In the genomic region with DNA sequence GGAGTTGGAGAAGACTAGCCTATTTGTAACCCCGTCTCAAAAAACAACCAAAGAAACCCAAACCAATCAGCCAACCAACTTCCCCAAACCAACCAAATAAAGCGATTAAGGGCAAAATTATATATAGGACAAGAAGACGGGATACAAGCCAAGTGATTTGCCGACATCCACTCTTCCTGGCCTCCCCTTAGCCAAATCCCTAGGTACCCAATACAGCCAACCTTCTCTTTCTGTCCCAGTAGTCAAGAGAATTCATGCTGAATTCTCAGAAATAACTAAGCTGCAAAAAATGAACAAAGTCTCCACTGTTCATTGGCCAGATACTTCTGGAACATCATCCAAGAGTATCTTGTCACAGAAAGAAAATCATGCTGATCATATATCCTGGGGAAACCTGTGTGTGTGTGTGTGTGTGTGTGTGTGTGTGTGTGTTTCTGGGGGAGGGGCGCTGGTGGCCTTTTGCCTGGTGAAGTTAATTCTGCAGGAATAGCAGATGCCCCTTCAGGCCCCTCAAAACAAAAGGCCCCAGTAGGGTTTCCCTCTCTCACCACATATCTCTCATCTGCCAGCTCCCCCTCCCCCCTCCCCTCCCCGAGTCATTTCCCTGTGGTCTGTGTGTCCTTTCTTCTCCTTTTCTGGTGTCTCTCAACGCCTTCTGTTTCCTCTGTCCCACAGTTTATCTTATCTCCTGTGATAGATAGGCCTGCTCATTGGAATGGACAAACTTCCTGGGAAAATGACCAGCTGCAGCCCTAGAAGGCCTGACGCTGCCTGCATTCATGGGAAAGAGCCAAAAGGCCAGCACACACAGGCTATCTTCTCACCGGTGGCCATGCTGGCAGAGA, we compare ENCODE assay signal across 9 mouse cellular contexts. TPM values are rescaled to one million over a fixed set of nuclear protein-coding genes. Genes with fewer than 3 reads are reported as not detected.
A peak's percentile ranks its signal among the peaks of the same experiment; 100 is the strongest.
DNase-seq lines count a peak whose midpoint lies in the region; ATAC-seq lines count a peak whose summit lies in the region.
"Had no signal": no experiment of that assay in that cellular context is flagged by ENCODE, and none has a peak within 500 bp of the region (broad histone marks: within the 10 kb centered on the region; RNA-seq: fewer than 3 reads in every experiment).

No protein-coding gene starts in this region.

- DNase-seq in CD4-positive helper T cell, adult 2 months (ENCODE audit: low read depth, low spot score), result peak; percentile 21
- peak; percentile 64 for DNase-seq in embryo, embryonic 9.5 days (ENCODE audit: extremely low spot score)
- DNase-seq in right cerebral cortex, adult 18-20 months, result no peak
- DNase-seq in kidney, adult 18-20 months, result no peak
- DNase-seq in cerebellum, adult 9-10 months, result no peak

- no peak overlapping the region for H3K4me3 ChIP-seq in hindbrain, embryonic 15.5 days
- H3K4me3 ChIP-seq in midbrain, embryonic 12.5 days, result no peak overlapping the region
- no peak overlapping the region for H3K4me3 ChIP-seq in forebrain, embryonic 16.5 days (replicated peaks; ENCODE audit: low read length)

- H3K4me2 ChIP-seq in hindbrain, embryonic 15.5 days, result no peak overlapping the region
- no peak overlapping the region for H3K4me2 ChIP-seq in midbrain, embryonic 12.5 days (replicated peaks)
- H3K4me2 ChIP-seq in forebrain, embryonic 16.5 days (ENCODE audit: low read length), result no peak overlapping the region

- H3K27ac ChIP-seq in hindbrain, embryonic 15.5 days (replicated peaks), result no peak overlapping the region
- no peak overlapping the region for H3K27ac ChIP-seq in midbrain, embryonic 12.5 days (replicated peaks)
- no peak overlapping the region for H3K27ac ChIP-seq in forebrain, embryonic 16.5 days (ENCODE audit: low read length)

- 0 out of 2 replicates have a peak, but pooled peaks have one; percentile 48 for ATAC-seq in hindbrain, embryonic 15.5 days (ENCODE audit: low FRiP score, low read depth)
- peak; percentile 41; the same call in 1 of the 2 replicates for ATAC-seq in midbrain, embryonic 12.5 days (ENCODE audit: low FRiP score, low read depth)
- ATAC-seq in forebrain, embryonic 16.5 days, result no peak

- H3K27me3 ChIP-seq in hindbrain, embryonic 15.5 days, result no peaks in the 10 kb centered on the region
- no peaks in the 10 kb centered on the region for H3K27me3 ChIP-seq in midbrain, embryonic 12.5 days
- no peaks in the 10 kb centered on the region for H3K27me3 ChIP-seq in forebrain, embryonic 16.5 days (replicated peaks; ENCODE audit: control insufficient read depth, insufficient read depth, low read length)

- no peaks in the 10 kb centered on the region for H3K9me3 ChIP-seq in hindbrain, embryonic 15.5 days
- H3K9me3 ChIP-seq in midbrain, embryonic 12.5 days, result no peaks in the 10 kb centered on the region
- no peaks in the 10 kb centered on the region for H3K9me3 ChIP-seq in forebrain, embryonic 16.5 days (ENCODE audit: control insufficient read depth, low read length)

- 43% methylated on average over 9 of the region's 9 CpGs for WGBS in hindbrain, embryonic 15.5 days
- WGBS in midbrain, embryonic 12.5 days, result 51% methylated on average over 8 of the region's 9 CpGs
- 65% methylated on average over 9 of the region's 9 CpGs for WGBS in forebrain, embryonic 16.5 days

- H3K4me1 ChIP-seq in hindbrain, embryonic 15.5 days (replicated peaks), result peaks cover 11% of the 10 kb centered on the region
- peaks cover 12% of the 10 kb centered on the region for H3K4me1 ChIP-seq in midbrain, embryonic 12.5 days
- H3K4me1 ChIP-seq in forebrain, embryonic 16.5 days (replicated peaks; ENCODE audit: control insufficient read depth, insufficient read depth, low read length), result peaks cover 3% of the 10 kb centered on the region; the same call in 1 of the 2 replicates

- H3K36me3 ChIP-seq in hindbrain, embryonic 15.5 days, result no peaks in the 10 kb centered on the region
- no peaks in the 10 kb centered on the region for H3K36me3 ChIP-seq in midbrain, embryonic 12.5 days
- H3K36me3 ChIP-seq in forebrain, embryonic 16.5 days (ENCODE audit: control insufficient read depth, insufficient read depth), result no peaks in the 10 kb centered on the region

- H3K9ac ChIP-seq in hindbrain, embryonic 15.5 days, result no peak overlapping the region
- H3K9ac ChIP-seq in midbrain, embryonic 12.5 days (replicated peaks), result no peak overlapping the region
- H3K9ac ChIP-seq in forebrain, embryonic 16.5 days (replicated peaks; ENCODE audit: low read depth, low read length), result no peak overlapping the region

RNA-seq across cellular contexts. Expression of a gene that starts 3.9 kb away (rescaled TPM):
- 0.05 TPM in 1 of 2 replicates, not detected in the other for polyA plus RNA-seq in hindbrain, embryonic 15.5 days (2015; fragmentation: Nextera tagmentation; extraction: Ambion mirVana)
- 0.08 TPM in 1 of 2 replicates, not detected in the other for polyA plus RNA-seq in midbrain, embryonic 12.5 days (2016; fragmentation: Nextera tagmentation; extraction: Ambion mirVana)
- not detected in 2 replicates for polyA plus RNA-seq in forebrain, embryonic 16.5 days (2015; fragmentation: Nextera tagmentation; extraction: Ambion mirVana)

RNA-seq across cellular contexts. Expression of a gene that starts 25.6 kb away (rescaled TPM):
- polyA plus RNA-seq in hindbrain, embryonic 15.5 days (2015; fragmentation: Nextera tagmentation; extraction: Ambion mirVana), result 51.8 and 54.4 TPM in 2 replicates
- 77.9 and 89.5 TPM in 2 replicates for polyA plus RNA-seq in midbrain, embryonic 12.5 days (2016; fragmentation: Nextera tagmentation; extraction: Ambion mirVana)
- polyA plus RNA-seq in forebrain, embryonic 16.5 days (2015; fragmentation: Nextera tagmentation; extraction: Ambion mirVana), result 59.0 and 66.5 TPM in 2 replicates

RNA-seq across cellular contexts. Expression of a gene that starts 45.6 kb away (rescaled TPM):
- polyA plus RNA-seq in hindbrain, embryonic 15.5 days (2015; fragmentation: Nextera tagmentation; extraction: Ambion mirVana), result 14.5 and 15.5 TPM in 2 replicates
- 23.1 and 23.3 TPM in 2 replicates for polyA plus RNA-seq in midbrain, embryonic 12.5 days (2016; fragmentation: Nextera tagmentation; extraction: Ambion mirVana)
- 12.8 and 14.5 TPM in 2 replicates for polyA plus RNA-seq in forebrain, embryonic 16.5 days (2015; fragmentation: Nextera tagmentation; extraction: Ambion mirVana)

RNA-seq across cellular contexts. Expression of a gene that starts 53.8 kb away (rescaled TPM):
- polyA plus RNA-seq in hindbrain, embryonic 15.5 days (2015; fragmentation: Nextera tagmentation; extraction: Ambion mirVana), result 2.3 and 2.5 TPM in 2 replicates
- 0.78 and 0.86 TPM in 2 replicates for polyA plus RNA-seq in midbrain, embryonic 12.5 days (2016; fragmentation: Nextera tagmentation; extraction: Ambion mirVana)
- polyA plus RNA-seq in forebrain, embryonic 16.5 days (2015; fragmentation: Nextera tagmentation; extraction: Ambion mirVana), result 1.2 and 1.7 TPM in 2 replicates
- polyA plus RNA-seq: large intestine, adult 2 months had no signal

RNA-seq across cellular contexts. Expression of a gene that starts 54.3 kb away (rescaled TPM):
- 0.66 TPM in 1 of 2 replicates, not detected in the other for polyA plus RNA-seq in hindbrain, embryonic 15.5 days (2015; fragmentation: Nextera tagmentation; extraction: Ambion mirVana)
- polyA plus RNA-seq in midbrain, embryonic 12.5 days (2016; fragmentation: Nextera tagmentation; extraction: Ambion mirVana), result not detected in 2 replicates
- 0.71 and 1.3 TPM in 2 replicates for polyA plus RNA-seq in forebrain, embryonic 16.5 days (2015; fragmentation: Nextera tagmentation; extraction: Ambion mirVana)
- polyA plus RNA-seq: large intestine, adult 2 months had no signal

Comparison
In these comparisons a context has a peak if more than half of its experiments do, and no peak if none do; other contexts are left out.
1. DNase-seq: peak in CD4-positive helper T cell, adult 2 months (single experiment) and embryo, embryonic 9.5 days (single experiment); none in right cerebral cortex, adult 18-20 months (single experiment), kidney, adult 18-20 months (single experiment) and cerebellum, adult 9-10 months (single experiment).